Mouse (Mus musculus) MEL (cell line): ENCODE measurements around the gene Tspyl4. TPM values are rescaled to one million over a fixed set of nuclear protein-coding genes. Genes with fewer than 3 reads are reported as not detected.
"Not testable (repeated sequence)": the region's sequence is repeated elsewhere in the genome, so short reads cannot be mapped to it uniquely, and the experiment has no call there.

ENCODE experiments used
- DNase-seq: peaks from one replicate; pipeline ENCODE4 v3.0.0; 2011; ENCODE audit warnings: low read depth, low spot score
- H3K27ac ChIP-seq: 2 replicates; pipeline ENCODE4 v1.5.1; 2012; ENCODE audit warnings: low read depth, mild to moderate bottlenecking, control low read depth, low read length, moderate library complexity; ENCODE audit not compliant: control insufficient read depth
- H3K27me3 ChIP-seq, 2 experiments: fragments of 150-350 bp in 1 of 2; sonication (generic) in 1 of 2; 2 replicates each; pipeline ENCODE4 v1.6.1; 2012; ENCODE audit warnings: low read length in 2 of 2, mild to moderate bottlenecking in 2 of 2, improper control_type of control experiment in 1 of 2, moderate library complexity in 1 of 2; ENCODE audit not compliant: insufficient read depth in 2 of 2, control insufficient read depth in 1 of 2
- H3K36me3 ChIP-seq, 2 experiments: 2 replicates each; pipeline ENCODE4 v1.6.1; 2012 to 2014; ENCODE audit warnings: low read length in 2 of 2, improper control_type of control experiment in 1 of 2, inconsistent platforms in 1 of 2, mild to moderate bottlenecking in 1 of 2; ENCODE audit not compliant: insufficient read depth in 2 of 2, control insufficient read depth in 1 of 2
- H3K4me1 ChIP-seq, 2 experiments: fragments of 150-350 bp in 1 of 2; sonication (generic) in 1 of 2; 2 replicates each; pipeline ENCODE4 v1.6.1; 2012; ENCODE audit warnings: low read length in 2 of 2, improper control_type of control experiment in 1 of 2, mild to moderate bottlenecking in 1 of 2; ENCODE audit not compliant: insufficient read depth in 2 of 2, control insufficient read depth in 1 of 2
- H3K4me3 ChIP-seq, 2 experiments: fragments of 150-350 bp in 1 of 2; sonication (generic) in 1 of 2; 2 replicates each; pipeline ENCODE4 v1.5.1; 2012; ENCODE audit warnings: low read depth in 2 of 2, low read length in 2 of 2, mild to moderate bottlenecking in 2 of 2, moderate library complexity in 2 of 2, control low read depth in 1 of 2, improper control_type of control experiment in 1 of 2; ENCODE audit not compliant: control insufficient read depth in 1 of 2, insufficient read depth in 1 of 2
- H3K79me2 ChIP-seq: 2 replicates; pipeline ENCODE4 v1.6.1; 2012; ENCODE audit warnings: mild to moderate bottlenecking, low read length, moderate library complexity; ENCODE audit not compliant: control insufficient read depth, poor library complexity, insufficient read depth
- H3K9ac ChIP-seq: 2 replicates; pipeline ENCODE4 v1.6.1; 2012; ENCODE audit warnings: low read depth, mild to moderate bottlenecking, control low read depth, low read length, moderate library complexity; ENCODE audit not compliant: control insufficient read depth, poor library complexity, severe bottlenecking
- H3K9me3 ChIP-seq: fragments of 150-350 bp; sonication (generic); replicated peaks from 2 replicates; pipeline ENCODE4 v1.6.1; 2012; ENCODE audit warnings: mild to moderate bottlenecking, low read length, improper control_type of control experiment, moderate library complexity; ENCODE audit not compliant: insufficient read depth
- BHLHE40 ChIP-seq: IDR thresholded peaks from 2 replicates; pipeline ENCODE4 v1.6.1; 2012; ENCODE audit warnings: low read depth, mild to moderate bottlenecking, inconsistent platforms, low read length, improper control_type of control experiment, borderline replicate concordance
- E2F4 ChIP-seq: IDR thresholded peaks from 2 replicates; pipeline ENCODE4 v1.6.1; 2011; ENCODE audit warnings: low read depth, low read length, improper control_type of control experiment, borderline replicate concordance
- ELF1 ChIP-seq: IDR thresholded peaks from 2 replicates; pipeline ENCODE4 v1.6.1; 2014; ENCODE audit warnings: low read depth, mild to moderate bottlenecking, inconsistent platforms, low read length, improper control_type of control experiment, moderate library complexity
- KAT2A ChIP-seq: conservative IDR thresholded peaks from 2 replicates; pipeline ENCODE4 v1.6.1; 2012; ENCODE audit warnings: low read depth, low read length, improper control_type of control experiment, inconsistent platforms
- MYB ChIP-seq: IDR thresholded peaks from 2 replicates; pipeline ENCODE4 v1.6.1; 2011; ENCODE audit warnings: mild to moderate bottlenecking, low read depth, low read length, improper control_type of control experiment
- MYC ChIP-seq: IDR thresholded peaks from 2 replicates; pipeline ENCODE4 v1.6.1; 2011; ENCODE audit warnings: low read depth, mild to moderate bottlenecking, low read length, improper control_type of control experiment, moderate library complexity
- NRF1 ChIP-seq: IDR thresholded peaks from 2 replicates; pipeline ENCODE4 v1.6.1; 2014; ENCODE audit warnings: low read depth, mild to moderate bottlenecking, inconsistent platforms, low read length, improper control_type of control experiment, moderate library complexity; ENCODE audit not compliant: poor library complexity, insufficient read depth, severe bottlenecking
- POLR2A ChIP-seq, 2 experiments: IDR thresholded peaks; 2 replicates each; pipeline ENCODE4 v1.6.1; 2011 to 2012; ENCODE audit warnings: low read length in 2 of 2, mild to moderate bottlenecking in 2 of 2, control low read depth in 1 of 2, improper control_type of control experiment in 1 of 2, low read depth in 1 of 2, moderate library complexity in 1 of 2; ENCODE audit not compliant: control insufficient read depth in 1 of 2, insufficient read depth in 1 of 2, poor library complexity in 1 of 2
- POLR2AphosphoS5 ChIP-seq: IDR thresholded peaks from 2 replicates; pipeline ENCODE4 v1.6.1; 2012; ENCODE audit warnings: low read depth, borderline replicate concordance, mild to moderate bottlenecking, inconsistent platforms, low read length, moderate library complexity, mixed read lengths
- SIN3A ChIP-seq: IDR thresholded peaks from 2 replicates; pipeline ENCODE4 v1.6.1; 2012; ENCODE audit warnings: low read length, improper control_type of control experiment, inconsistent platforms
- SMC3 ChIP-seq: IDR thresholded peaks from 2 replicates; pipeline ENCODE4 v1.6.1; 2011; ENCODE audit warnings: low read depth, low read length, improper control_type of control experiment
- TBP ChIP-seq: IDR thresholded peaks from 2 replicates; pipeline ENCODE4 v1.8.0; 2011; ENCODE audit warnings: low read depth, low read length, improper control_type of control experiment
- USF1 ChIP-seq: IDR thresholded peaks from 2 replicates; pipeline ENCODE4 v1.6.1; 2014; ENCODE audit warnings: low read depth, mild to moderate bottlenecking, inconsistent platforms, low read length, improper control_type of control experiment, moderate library complexity
- ZC3H11A ChIP-seq: IDR thresholded peaks from 2 replicates; pipeline ENCODE4 v1.6.1; 2012; ENCODE audit warnings: low read depth, mild to moderate bottlenecking, inconsistent platforms, low read length, improper control_type of control experiment
- ZMIZ1 ChIP-seq: IDR thresholded peaks from 2 replicates; pipeline ENCODE4 v1.6.1; 2012; ENCODE audit warnings: low read depth, mild to moderate bottlenecking, inconsistent platforms, low read length, improper control_type of control experiment, moderate library complexity
- ZNF384 ChIP-seq: IDR thresholded peaks from 2 replicates; pipeline ENCODE4 v1.6.1; 2012; ENCODE audit warnings: low read depth, mild to moderate bottlenecking, inconsistent platforms, low read length, improper control_type of control experiment
- polyA plus RNA-seq, 2 experiments: library from polyadenylated mRNA; stranded (reverse) in 1 of 2; unstranded in 1 of 2; fragments of >175 nt in 1 of 2; fragments of >200 nt in 1 of 2; gene quantifications; 2 replicates each; pipeline versions ENCODE4 v1.2.1 to v1.2.4; 2012; ENCODE audit warnings: low replicate concordance in 2 of 2, low read depth in 1 of 2; ENCODE audit not compliant: insufficient read length in 2 of 2, insufficient read depth in 1 of 2, missing spikeins in 1 of 2
- total RNA-seq: library from RNA; depleted of rRNA; stranded (reverse); fragments of 300-350 nt; gene quantifications from 2 replicates; pipeline ENCODE4 v1.2.3, GENCODE M21; 2012

The Tspyl4 gene
- total and polyA plus RNA-seq, 3 experiments, result 0.04 to 0.08 TPM; not detected in 1

DNA sequence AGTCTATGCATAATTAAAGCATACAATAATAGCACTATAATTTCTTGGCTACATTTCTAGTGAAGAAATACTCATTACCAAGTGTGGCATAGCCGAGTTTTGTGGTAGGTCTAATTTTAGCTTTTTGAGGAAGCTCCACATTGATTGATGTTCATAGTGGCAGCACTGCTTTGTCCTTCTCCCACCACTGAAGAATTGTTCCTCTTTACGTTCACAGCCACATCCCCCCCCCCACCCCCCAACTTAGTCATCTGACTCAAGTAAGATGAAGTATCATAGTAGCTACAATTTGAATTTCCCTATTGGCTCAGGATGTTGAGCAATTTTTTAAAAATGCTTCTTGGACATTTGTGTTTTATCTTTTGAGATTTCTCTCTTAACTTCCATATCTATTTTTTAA lies 47.6 kb upstream of the Tspyl4 start:
- no peak overlapping the region for H3K9ac ChIP-seq
- no peaks in the 10 kb centered on the region for H3K36me3 ChIP-seq
- no peaks in the 10 kb centered on the region for H3K9me3 ChIP-seq
- H3K4me1 ChIP-seq, result no peaks in the 10 kb centered on the region
- H3K27ac ChIP-seq, result no peak overlapping the region
- no peaks in the 10 kb centered on the region for H3K27me3 ChIP-seq
- TF ChIP-seq MYC, result no peak
- no peak for TF ChIP-seq USF1
- TF ChIP-seq BHLHE40, result no peak
- TF ChIP-seq ZMIZ1, result no peak
- TF ChIP-seq E2F4, result no peak
- TF ChIP-seq ZNF384, result no peak
- no peak for TF ChIP-seq ZC3H11A
- TF ChIP-seq KAT2A, result no peak
- no peak for TF ChIP-seq NRF1
- no peak for TF ChIP-seq POLR2A (IDR thresholded peaks at IDR 0.05; ENCODE audit: control insufficient read depth in 1 of 2, insufficient read depth in 1 of 2, low read depth in 1 of 2, low read length in 2 of 2, poor library complexity in 1 of 2)
- no peak for TF ChIP-seq TBP
- no peak for TF ChIP-seq POLR2AphosphoS5
- TF ChIP-seq SIN3A, result no peak
- TF ChIP-seq SMC3, result no peak
- no peak for TF ChIP-seq ELF1
- DNase-seq, result peak; percentile 44
- H3K4me3 ChIP-seq, result no peak overlapping the region
- H3K79me2 ChIP-seq, result no peaks in the 10 kb centered on the region

DNA sequence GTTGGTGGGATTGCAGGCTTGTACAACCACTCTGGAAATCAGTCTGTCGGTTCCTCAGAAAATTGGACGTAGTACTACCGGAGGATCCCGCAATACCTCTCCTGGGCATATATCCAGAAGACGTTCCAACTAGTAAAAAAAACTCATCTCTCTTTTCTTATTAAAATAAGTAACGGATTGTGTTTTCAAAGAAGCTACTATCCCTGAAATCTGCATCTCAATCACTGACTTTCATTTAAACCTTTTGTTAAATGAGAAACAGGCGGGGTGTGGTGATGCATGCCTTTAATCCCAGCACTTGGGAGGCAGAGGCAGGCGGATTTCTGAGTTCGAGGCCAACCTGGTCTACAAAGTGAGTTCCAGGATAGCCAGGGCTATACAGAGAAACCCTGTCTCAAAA lies 44.4 kb upstream of the Tspyl4 start:
- H3K79me2 ChIP-seq, H3K27me3 ChIP-seq, H3K36me3 ChIP-seq, H3K4me3 ChIP-seq, DNase-seq, H3K9me3 ChIP-seq, H3K9ac ChIP-seq, H3K4me1 ChIP-seq, H3K27ac ChIP-seq: not testable (repeated sequence)

- no peak overlapping the region for H3K4me3 ChIP-seq
- no peak overlapping the region for H3K9ac ChIP-seq
- no peak for TF ChIP-seq BHLHE40
- peak; percentile 71 for TF ChIP-seq TBP
- no peak for TF ChIP-seq MYB
- no peaks in the 10 kb centered on the region for H3K36me3 ChIP-seq
- DNase-seq, result no peak
- H3K4me1 ChIP-seq, result no peaks in the 10 kb centered on the region
- H3K27me3 ChIP-seq, result no peaks in the 10 kb centered on the region
- H3K9me3 ChIP-seq, result no peaks in the 10 kb centered on the region
- H3K27ac ChIP-seq, result no peak overlapping the region
- H3K79me2 ChIP-seq, result no peaks in the 10 kb centered on the region
Observed at GRCm38 (mm10) chr10:34265106-34265505, 32.1 kb upstream of the Tspyl4 start.
